Comparison of ENCODE assay signal across 23 mouse cellular contexts in the genomic region with DNA sequence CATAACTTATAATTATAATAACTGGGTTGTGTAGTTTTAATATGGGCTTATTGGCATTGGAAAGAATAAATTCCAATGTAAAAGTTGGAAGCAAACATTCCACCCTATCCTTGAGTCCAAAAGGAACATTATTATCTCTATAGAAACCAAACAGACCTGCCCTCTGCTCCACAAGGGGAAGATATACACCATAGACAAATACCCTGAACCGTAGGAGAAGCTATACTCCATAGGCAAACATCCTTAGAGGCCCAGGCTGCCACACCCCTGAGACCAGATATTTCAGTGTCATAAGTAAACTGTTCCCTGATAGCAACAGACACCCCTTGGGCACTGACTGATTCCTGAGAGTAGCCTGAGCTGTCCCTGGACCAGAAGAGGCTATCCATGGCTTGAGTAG. TPM values are rescaled to one million over a fixed set of nuclear protein-coding genes. Genes with fewer than 3 reads are reported as not detected.
A peak's percentile ranks its signal among the peaks of the same experiment; 100 is the strongest.
DNase-seq lines count a peak whose midpoint lies in the region; ATAC-seq and TF ChIP-seq lines count a peak whose summit lies in the region.
"Had no signal": no experiment of that assay in that cellular context is flagged by ENCODE, and none has a peak within 500 bp of the region (broad histone marks: within the 10 kb centered on the region; RNA-seq: fewer than 3 reads in every experiment).

No protein-coding gene starts in this region.

- no peak for TF ChIP-seq CTCF in intestine, postnatal 0 days (IDR thresholded peaks at IDR 0.05; ENCODE audit: low read depth)
- TF ChIP-seq CTCF in stomach, postnatal 0 days (IDR thresholded peaks at IDR 0.05; ENCODE audit: low read depth), result no peak

- H3K4me3 ChIP-seq in heart, embryonic 10.5 days, result no peak overlapping the region
- no peak overlapping the region for H3K4me3 ChIP-seq in intestine, embryonic 16.5 days (ENCODE audit: low read length)
- no peak overlapping the region for H3K4me3 ChIP-seq in intestine, postnatal 0 days (ENCODE audit: low read depth, low read length)
- no peak overlapping the region for H3K4me3 ChIP-seq in stomach, postnatal 0 days (ENCODE audit: low read depth, low read length)

- TF ChIP-seq EP300 in stomach, postnatal 0 days (optimal IDR thresholded peaks at IDR 0.05), result no peak

- H3K9me3 ChIP-seq in heart, embryonic 10.5 days, result no peaks in the 10 kb centered on the region
- H3K9me3 ChIP-seq in intestine, embryonic 16.5 days (ENCODE audit: control insufficient read depth, low read length), result no peaks in the 10 kb centered on the region
- H3K9me3 ChIP-seq in intestine, postnatal 0 days (ENCODE audit: control insufficient read depth), result no peaks in the 10 kb centered on the region
- H3K9me3 ChIP-seq in stomach, postnatal 0 days (ENCODE audit: control insufficient read depth, low read length), result no peaks in the 10 kb centered on the region
- H3K9me3 ChIP-seq: G1E had no signal

- ATAC-seq in intestine, embryonic 16.5 days, result peak; percentile 56
- no peak; the same call in 1 of the 2 replicates for ATAC-seq in intestine, postnatal 0 days
- ATAC-seq in stomach, postnatal 0 days (ENCODE audit: low FRiP score, low TSS enrichment), result peak; percentile 76
- ATAC-seq: activated CD4-positive, CD25-positive, alpha-beta regulatory T cell, adult 4 months; CD4-positive, CD25-positive, alpha-beta regulatory T cell, adult 4 months; Patski had no signal

- 64% methylated on average over 1 of the region's 1 CpGs for WGBS in heart, embryonic 10.5 days
- WGBS in intestine, embryonic 16.5 days, result 63% methylated on average over 1 of the region's 1 CpGs
- WGBS in intestine, postnatal 0 days, result 24% methylated on average over 1 of the region's 1 CpGs
- WGBS in stomach, postnatal 0 days, result 39% methylated on average over 1 of the region's 1 CpGs

- H3K4me1 ChIP-seq in heart, embryonic 10.5 days, result peaks cover 10% of the 10 kb centered on the region
- no peaks in the 10 kb centered on the region for H3K4me1 ChIP-seq in intestine, embryonic 16.5 days (ENCODE audit: control insufficient read depth, insufficient read depth, low read length)
- no peaks in the 10 kb centered on the region for H3K4me1 ChIP-seq in intestine, postnatal 0 days (replicated peaks; ENCODE audit: control insufficient read depth, insufficient read depth, low read length)
- H3K4me1 ChIP-seq in stomach, postnatal 0 days (replicated peaks; ENCODE audit: control insufficient read depth, insufficient read depth), result no peaks in the 10 kb centered on the region

- H3K27me3 ChIP-seq in heart, embryonic 10.5 days (ENCODE audit: insufficient read depth, poor library complexity, severe bottlenecking), result no peaks in the 10 kb centered on the region
- no peaks in the 10 kb centered on the region for H3K27me3 ChIP-seq in intestine, embryonic 16.5 days (replicated peaks; ENCODE audit: control insufficient read depth, insufficient read depth, low read length)
- no peaks in the 10 kb centered on the region for H3K27me3 ChIP-seq in intestine, postnatal 0 days (replicated peaks; ENCODE audit: control insufficient read depth, insufficient read depth, low read length)
- no peaks in the 10 kb centered on the region for H3K27me3 ChIP-seq in stomach, postnatal 0 days (ENCODE audit: control insufficient read depth, insufficient read depth, low read length)
- H3K27me3 ChIP-seq: CH12.LX, Patski had no signal

- no peak overlapping the region for H3K4me2 ChIP-seq in intestine, embryonic 16.5 days (ENCODE audit: low read depth, low read length)
- no peak overlapping the region for H3K4me2 ChIP-seq in intestine, postnatal 0 days (replicated peaks; ENCODE audit: low read depth)
- no peak overlapping the region for H3K4me2 ChIP-seq in stomach, postnatal 0 days (replicated peaks; ENCODE audit: low read depth)

- no peaks in the 10 kb centered on the region for H3K36me3 ChIP-seq in heart, embryonic 10.5 days
- H3K36me3 ChIP-seq in intestine, embryonic 16.5 days (ENCODE audit: control insufficient read depth, insufficient read depth, low read length), result no peaks in the 10 kb centered on the region
- no peaks in the 10 kb centered on the region for H3K36me3 ChIP-seq in intestine, postnatal 0 days (ENCODE audit: control insufficient read depth, insufficient read depth)
- no peaks in the 10 kb centered on the region for H3K36me3 ChIP-seq in stomach, postnatal 0 days (ENCODE audit: control insufficient read depth, insufficient read depth, low read length)
- H3K36me3 ChIP-seq: G1E had no signal

- H3K27ac ChIP-seq in heart, embryonic 10.5 days, result no peak overlapping the region
- no peak overlapping the region for H3K27ac ChIP-seq in intestine, embryonic 16.5 days (ENCODE audit: low read length)
- H3K27ac ChIP-seq in intestine, postnatal 0 days (ENCODE audit: low read depth, low read length), result no peak overlapping the region
- H3K27ac ChIP-seq in stomach, postnatal 0 days (replicated peaks), result no peak overlapping the region

- DNase-seq in heart, adult 11 months, result peak; percentile 3
- DNase-seq in heart, embryonic 10.5 days (ENCODE audit: low spot score), result no peak
- DNase-seq in stomach, postnatal 0 days (ENCODE audit: low spot score), result no peak
- DNase-seq in urinary bladder, postnatal 4 days (ENCODE audit: low spot score in 2 of 2), result no peak
- DNase-seq: adrenal gland, adult 2 months; adrenal gland, adult 8-10 months; adrenal gland, postnatal 10 days; adrenal gland, postnatal 14 days; adrenal gland, postnatal 25 days; adrenal gland, postnatal 36 days; B cell, adult 2 months; cerebellum, adult 11 months; cerebellum, adult 11-12 months; cerebellum, adult 18-20 months had no signal

- H3K9ac ChIP-seq in intestine, embryonic 16.5 days (ENCODE audit: low read depth, low read length), result no peak overlapping the region
- no peak overlapping the region for H3K9ac ChIP-seq in intestine, postnatal 0 days (ENCODE audit: low read depth, low read length)
- H3K9ac ChIP-seq in stomach, postnatal 0 days (ENCODE audit: low read length), result no peak overlapping the region

RNA-seq across cellular contexts. Expression of a gene that starts 6.9 kb away (rescaled TPM):
- 447 and 556 TPM in 2 replicates for polyA plus RNA-seq in heart, embryonic 10.5 days (2016; fragmentation: Nextera tagmentation; extraction: Ambion mirVana)
- polyA plus RNA-seq in intestine, embryonic 16.5 days (2015; fragmentation: Nextera tagmentation; extraction: Ambion mirVana), result 510 and 538 TPM in 2 replicates
- polyA plus RNA-seq in intestine, postnatal 0 days (2015; fragmentation: Nextera tagmentation; extraction: Ambion mirVana), result 277 and 300 TPM in 2 replicates
- 330 and 364 TPM in 2 replicates for polyA plus RNA-seq in stomach, postnatal 0 days (2015; fragmentation: Nextera tagmentation; extraction: Ambion mirVana)

RNA-seq across cellular contexts. Expression of a gene that starts 21.0 kb away (rescaled TPM):
- polyA plus RNA-seq in heart, embryonic 10.5 days (2016; fragmentation: Nextera tagmentation; extraction: Ambion mirVana), result not detected in 2 replicates
- 0.13 TPM in 1 of 2 replicates, not detected in the other for polyA plus RNA-seq in intestine, embryonic 16.5 days (2015; fragmentation: Nextera tagmentation; extraction: Ambion mirVana)
- not detected in 2 replicates for polyA plus RNA-seq in intestine, postnatal 0 days (2015; fragmentation: Nextera tagmentation; extraction: Ambion mirVana)
- polyA plus RNA-seq in stomach, postnatal 0 days (2015; fragmentation: Nextera tagmentation; extraction: Ambion mirVana), result 0.06 TPM in 1 of 2 replicates, not detected in the other
- polyA plus RNA-seq: adrenal gland, adult 2 months; brain, embryonic 14.5 days; G1E had no signal

RNA-seq across cellular contexts. Expression of a gene that starts 33.2 kb away (rescaled TPM):
- polyA plus RNA-seq in heart, embryonic 10.5 days (2016; fragmentation: Nextera tagmentation; extraction: Ambion mirVana), result 89.0 and 104 TPM in 2 replicates
- polyA plus RNA-seq in intestine, embryonic 16.5 days (2015; fragmentation: Nextera tagmentation; extraction: Ambion mirVana), result 177 and 178 TPM in 2 replicates
- 165 and 177 TPM in 2 replicates for polyA plus RNA-seq in intestine, postnatal 0 days (2015; fragmentation: Nextera tagmentation; extraction: Ambion mirVana)
- 84.0 and 88.6 TPM in 2 replicates for polyA plus RNA-seq in stomach, postnatal 0 days (2015; fragmentation: Nextera tagmentation; extraction: Ambion mirVana)

RNA-seq across cellular contexts. Expression of a gene that starts 44.9 kb away (rescaled TPM):
- 0.06 TPM in 1 of 2 replicates, not detected in the other for polyA plus RNA-seq in heart, embryonic 10.5 days (2016; fragmentation: Nextera tagmentation; extraction: Ambion mirVana)
- 0.11 and 0.16 TPM in 2 replicates for polyA plus RNA-seq in intestine, embryonic 16.5 days (2015; fragmentation: Nextera tagmentation; extraction: Ambion mirVana)
- 0.08 and 0.14 TPM in 2 replicates for polyA plus RNA-seq in intestine, postnatal 0 days (2015; fragmentation: Nextera tagmentation; extraction: Ambion mirVana)
- polyA plus RNA-seq in stomach, postnatal 0 days (2015; fragmentation: Nextera tagmentation; extraction: Ambion mirVana), result 0.05 TPM in 1 of 2 replicates, not detected in the other
- polyA plus RNA-seq: adrenal gland, adult 2 months; brain, embryonic 14.5 days; C2C12; G1E had no signal
